Mouse (Mus musculus) urinary bladder, postnatal 10 days (tissue): ENCODE results near the gene Mettl16.
A peak's percentile ranks its signal among the peaks of the same experiment; 100 is the strongest.

Experiments used
- DNase-seq: peaks from one replicate; pipeline ENCODE4 v3.0.0; 2022; ENCODE audit warnings: low spot score

Mettl16 gene

DNA sequence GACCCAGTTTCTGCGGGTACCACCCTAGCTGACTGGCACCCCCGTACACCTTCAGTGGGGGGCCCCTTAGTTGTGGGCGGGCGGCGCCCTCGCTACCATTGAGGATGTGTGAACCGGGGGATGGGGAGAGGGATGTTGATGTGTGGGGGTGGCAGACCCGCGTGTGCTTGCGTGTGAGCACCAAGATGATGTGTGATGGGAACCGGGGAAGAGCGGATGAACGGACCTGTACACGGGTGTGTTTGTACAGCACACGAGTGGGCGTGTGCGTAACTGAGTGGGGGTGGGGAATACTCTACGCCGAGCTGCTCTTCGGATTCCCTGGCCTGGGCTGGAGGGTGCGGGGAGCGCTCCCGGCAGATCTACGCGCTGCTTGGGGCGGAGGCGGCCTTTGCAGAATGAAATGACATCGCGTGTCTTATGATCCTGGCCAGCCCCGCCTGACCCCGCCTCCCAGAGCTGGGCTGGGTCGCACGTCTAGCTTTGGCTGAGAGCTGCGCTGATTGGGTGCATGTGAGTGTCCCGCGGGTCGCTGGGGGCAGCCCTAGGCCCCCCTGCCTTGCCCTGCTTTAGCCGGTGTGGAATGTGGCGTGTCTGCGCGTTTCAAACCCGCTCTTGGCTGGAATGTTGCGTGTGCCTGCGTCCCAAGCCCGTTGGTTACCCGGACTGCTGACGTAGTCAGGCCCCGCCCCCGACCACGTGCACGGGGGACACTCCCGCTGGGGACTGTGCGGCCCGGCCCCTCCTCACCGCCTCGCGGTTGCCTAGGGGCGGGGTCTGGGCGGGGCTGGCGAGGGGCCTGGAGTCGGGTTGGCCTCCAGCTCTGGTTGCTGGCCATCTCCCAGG, 61.2 kb downstream of the Mettl16 start:
- DNase-seq, result peak; percentile 97

GRCm38 (mm10) chr11:74832503-74833143, 62.0 kb downstream of the Mettl16 start:
- no peak for DNase-seq

- DNase-seq, result no peak
Observed at GRCm38 (mm10) chr11:74833536-74834358, 63.1 kb downstream of the Mettl16 start.

GRCm38 (mm10) chr11:74834359-74834638, 63.7 kb downstream of the Mettl16 start:
- DNase-seq, result no peak

DNA sequence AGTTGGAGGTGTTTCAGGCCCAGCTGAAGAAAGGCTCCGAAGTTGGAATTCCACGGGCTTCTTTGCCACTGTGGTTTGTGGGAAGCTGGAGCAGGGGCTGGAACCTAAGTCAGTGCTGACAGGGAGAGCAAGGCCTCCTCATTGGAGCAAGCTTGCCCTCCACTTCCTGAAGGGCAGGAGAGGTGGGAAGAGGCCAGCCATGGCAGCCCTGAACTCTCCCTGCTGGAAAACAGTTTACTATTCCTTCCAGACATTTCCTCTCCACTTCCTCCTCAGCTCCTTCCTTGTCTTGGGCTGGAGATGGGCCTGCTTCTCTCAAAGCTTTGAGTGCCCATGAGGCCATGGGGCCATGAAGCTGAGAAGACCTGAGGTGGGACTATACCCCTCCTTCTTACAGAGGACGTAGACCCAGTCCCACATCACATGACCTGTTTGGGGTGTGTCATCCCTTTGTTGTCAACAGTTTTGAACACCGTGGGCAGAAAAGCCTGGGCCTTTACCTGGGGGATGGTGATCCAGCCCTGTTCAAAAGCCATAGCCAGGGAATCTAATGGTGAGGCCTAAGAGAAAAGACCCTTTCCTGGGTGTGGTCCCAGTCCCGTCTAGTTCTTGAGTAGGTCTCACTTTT, 64.1 kb downstream of the Mettl16 start:
- no peak for DNase-seq

DNA sequence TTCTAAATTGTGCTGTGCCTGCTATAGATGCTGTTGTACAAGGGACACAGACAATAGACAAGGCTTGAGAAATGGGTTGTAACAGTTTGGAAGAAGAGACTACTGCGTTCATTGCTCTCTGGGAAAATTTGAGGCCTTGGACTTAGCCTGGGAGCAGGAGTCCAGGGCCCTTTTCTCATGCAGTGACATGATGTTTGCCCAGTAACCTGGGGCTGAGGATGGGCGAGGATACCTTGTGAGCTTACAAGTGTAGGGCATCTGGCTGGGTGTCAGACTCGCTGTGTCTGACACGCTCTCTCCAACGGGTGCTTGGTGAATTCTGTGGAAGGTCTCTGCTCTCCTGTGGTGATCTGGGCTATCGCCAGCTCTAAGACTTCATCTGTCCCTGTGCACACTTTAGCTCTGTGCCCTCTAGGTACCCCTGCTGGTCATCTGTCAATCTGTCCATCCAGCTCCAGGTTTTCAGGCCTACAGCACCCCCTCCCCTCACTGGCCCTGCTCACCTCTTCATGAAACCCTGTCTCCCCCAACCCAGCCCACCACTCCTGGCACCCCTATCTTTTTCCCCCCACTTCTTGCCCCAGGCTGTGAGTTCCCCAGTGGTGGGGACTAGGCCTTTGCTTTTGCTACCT, 65.1 kb downstream of the Mettl16 start:
- no peak for DNase-seq

- DNase-seq, result no peak
Observed at GRCm38 (mm10) chr11:74836225-74837055, 65.8 kb downstream of the Mettl16 start.

DNA sequence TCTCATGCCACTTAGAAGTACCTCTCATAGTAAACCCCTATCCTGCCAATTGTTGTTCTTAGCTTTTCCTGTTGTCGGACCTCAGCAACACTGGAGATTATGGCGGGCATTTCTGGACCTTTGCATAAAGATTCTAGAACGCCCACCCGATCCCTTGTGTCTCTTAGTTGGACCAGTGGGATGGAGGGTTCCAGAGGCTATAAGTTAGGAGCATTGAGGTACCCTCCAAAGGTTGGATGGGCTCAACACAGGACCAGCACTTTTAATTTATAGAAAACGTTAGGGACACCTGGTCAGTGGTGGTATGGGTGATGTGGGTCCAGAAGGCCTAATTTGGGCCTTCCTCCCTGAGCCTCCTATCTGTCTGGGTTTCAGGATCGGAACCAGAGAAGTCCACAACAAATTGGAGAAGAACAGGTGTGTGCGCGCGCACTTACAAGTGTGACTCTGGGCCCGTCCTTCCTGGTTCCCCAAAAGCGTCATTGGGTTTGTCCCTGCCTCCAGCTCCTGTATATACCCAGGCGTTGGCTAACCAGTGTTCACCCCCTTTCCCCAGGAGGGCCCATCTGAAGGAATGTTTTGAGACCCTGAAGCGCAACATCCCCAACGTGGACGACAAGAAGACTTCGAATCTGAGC, 66.5 kb downstream of the Mettl16 start:
- DNase-seq, result no peak

DNA sequence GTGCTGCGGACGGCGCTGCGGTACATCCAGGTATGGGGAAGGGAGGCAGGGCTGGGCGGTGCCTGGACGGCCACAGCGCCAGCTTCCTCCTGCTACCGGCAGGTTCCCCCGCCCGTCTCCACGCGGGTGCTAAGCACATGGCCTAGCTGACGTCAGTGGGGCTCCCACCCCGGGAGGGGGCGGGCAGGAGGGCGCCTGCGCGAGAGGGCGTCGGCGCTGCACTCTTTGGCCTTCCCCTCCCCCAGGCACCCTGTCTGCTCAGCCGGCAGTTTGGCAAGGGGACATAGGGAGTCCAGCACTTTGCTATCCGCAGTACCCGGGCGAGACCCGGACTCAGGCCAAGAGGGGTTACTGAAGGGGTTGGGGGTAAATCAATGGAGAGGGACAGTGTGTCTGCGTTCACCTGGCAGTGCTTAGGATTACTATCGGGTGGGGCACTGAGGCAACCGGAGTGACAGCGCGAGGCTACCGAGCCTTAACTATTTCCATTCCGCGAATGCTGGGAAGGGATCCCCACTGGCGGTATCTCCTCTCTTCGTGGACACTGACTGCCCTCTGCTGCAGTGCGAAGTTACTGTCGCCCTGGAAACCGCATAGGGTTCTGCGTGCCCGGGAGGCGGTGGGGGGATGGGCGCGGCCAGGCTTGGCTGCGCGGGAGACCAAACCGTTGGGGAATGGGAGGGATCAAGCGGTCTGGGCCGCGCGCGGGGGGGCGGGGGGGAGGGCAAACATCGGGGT, 67.2 kb downstream of the Mettl16 start:
- DNase-seq, result peak; percentile 79

GRCm38 (mm10) chr11:74838441-74838840, 67.8 kb downstream of the Mettl16 start:
- DNase-seq, result peak; percentile 69

DNA sequence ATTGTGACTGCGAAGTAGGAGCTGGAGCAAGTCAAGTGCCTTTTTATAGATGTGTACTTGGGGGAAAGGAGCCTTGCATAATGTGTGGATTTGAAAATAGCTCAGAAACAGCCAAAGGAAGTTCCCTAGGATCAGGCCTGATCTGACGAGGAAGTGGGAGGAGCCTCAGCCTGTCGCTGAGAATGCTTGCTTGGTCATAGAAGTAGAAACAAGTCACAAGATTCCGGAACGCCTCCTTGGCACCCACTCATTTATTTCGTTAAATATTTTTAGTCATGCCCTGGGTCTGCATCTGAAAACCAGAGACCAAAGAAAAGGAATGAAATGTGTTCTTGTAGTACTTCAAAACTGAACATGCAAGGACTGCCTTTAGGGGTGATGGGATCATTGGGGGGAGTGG, 68.3 kb downstream of the Mettl16 start:
- no peak for DNase-seq

DNA sequence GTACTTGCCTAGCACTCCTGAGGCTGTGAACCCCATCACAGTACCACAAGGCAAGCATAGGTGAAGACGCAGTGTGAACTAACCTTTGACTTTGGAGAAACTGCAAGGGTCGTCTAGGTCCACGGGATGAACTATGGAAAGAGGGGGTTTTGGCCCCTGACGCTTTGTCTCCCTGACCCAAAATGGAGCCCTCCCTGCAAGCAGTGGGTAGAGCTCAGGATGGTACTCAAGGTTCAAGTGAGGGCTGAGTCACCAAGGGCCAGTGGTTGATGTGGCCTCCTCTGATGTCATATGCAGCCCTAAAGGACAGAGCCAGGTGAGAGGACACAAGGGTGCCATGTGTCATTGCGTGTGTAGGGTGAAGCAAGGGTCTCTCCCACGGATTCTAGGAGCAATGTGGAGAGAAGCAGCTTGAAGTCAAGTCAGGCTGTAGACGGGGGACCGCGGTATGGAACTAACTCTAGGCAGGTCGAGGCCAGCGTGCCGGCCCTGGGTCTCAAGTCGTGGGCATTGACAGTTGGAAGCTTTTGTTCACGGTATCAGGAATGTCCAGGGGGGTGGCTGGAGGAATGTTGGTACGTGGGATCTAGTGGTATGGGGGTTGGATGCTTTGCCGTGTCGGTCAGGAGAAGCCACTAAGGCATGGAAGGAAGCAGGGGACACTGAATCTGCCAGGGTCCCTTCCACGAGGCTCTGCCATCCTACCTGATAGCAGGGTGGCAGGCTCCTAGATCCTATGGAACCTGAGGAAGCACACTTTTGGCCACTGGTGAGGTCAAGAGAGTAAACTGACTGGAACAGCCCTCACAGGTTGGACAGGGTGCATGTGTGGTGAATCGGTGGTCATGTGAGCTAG, 69.5 kb downstream of the Mettl16 start:
- no peak for DNase-seq

DNA sequence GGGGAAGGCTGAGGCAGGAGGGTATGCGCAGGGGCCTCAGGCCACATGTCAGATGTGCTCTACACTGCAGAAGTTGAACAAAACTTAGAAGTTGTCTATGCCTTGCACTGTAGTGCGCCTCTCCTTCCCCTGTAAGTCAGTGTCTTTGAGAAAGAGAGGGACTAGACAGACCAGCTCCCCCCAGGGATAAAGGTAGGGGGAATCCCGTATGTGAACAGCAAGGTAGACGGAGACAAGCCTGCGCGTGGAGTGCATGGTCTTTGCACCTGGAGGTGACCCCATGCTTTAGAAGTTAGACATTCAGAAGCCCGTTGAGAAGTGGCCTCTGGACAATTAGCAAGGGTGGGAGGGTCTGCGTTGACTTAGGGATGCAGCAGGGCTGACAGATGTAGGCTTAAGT, 70.1 kb downstream of the Mettl16 start:
- no peak for DNase-seq

- DNase-seq, result no peak
Observed at GRCm38 (mm10) chr11:74841366-74841765, 70.7 kb downstream of the Mettl16 start.

DNA sequence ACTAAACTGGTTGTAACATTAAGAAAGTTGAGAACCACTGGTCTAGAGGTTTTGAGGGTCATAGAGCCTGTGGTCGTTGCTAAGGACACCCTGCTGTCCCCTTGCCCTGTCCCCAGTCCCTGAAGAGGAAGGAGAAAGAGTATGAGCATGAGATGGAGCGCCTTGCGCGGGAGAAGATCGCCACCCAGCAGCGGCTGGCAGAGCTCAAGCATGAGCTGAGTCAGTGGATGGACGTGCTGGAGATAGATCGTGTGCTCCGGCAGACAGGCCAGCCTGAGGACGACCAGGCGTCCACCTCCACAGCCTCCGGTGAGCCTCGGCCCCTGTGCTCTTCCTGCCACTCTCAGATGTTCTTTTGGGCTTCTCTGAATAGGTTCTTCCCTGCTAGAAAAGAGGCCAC, 71.4 kb downstream of the Mettl16 start:
- no peak for DNase-seq

DNA sequence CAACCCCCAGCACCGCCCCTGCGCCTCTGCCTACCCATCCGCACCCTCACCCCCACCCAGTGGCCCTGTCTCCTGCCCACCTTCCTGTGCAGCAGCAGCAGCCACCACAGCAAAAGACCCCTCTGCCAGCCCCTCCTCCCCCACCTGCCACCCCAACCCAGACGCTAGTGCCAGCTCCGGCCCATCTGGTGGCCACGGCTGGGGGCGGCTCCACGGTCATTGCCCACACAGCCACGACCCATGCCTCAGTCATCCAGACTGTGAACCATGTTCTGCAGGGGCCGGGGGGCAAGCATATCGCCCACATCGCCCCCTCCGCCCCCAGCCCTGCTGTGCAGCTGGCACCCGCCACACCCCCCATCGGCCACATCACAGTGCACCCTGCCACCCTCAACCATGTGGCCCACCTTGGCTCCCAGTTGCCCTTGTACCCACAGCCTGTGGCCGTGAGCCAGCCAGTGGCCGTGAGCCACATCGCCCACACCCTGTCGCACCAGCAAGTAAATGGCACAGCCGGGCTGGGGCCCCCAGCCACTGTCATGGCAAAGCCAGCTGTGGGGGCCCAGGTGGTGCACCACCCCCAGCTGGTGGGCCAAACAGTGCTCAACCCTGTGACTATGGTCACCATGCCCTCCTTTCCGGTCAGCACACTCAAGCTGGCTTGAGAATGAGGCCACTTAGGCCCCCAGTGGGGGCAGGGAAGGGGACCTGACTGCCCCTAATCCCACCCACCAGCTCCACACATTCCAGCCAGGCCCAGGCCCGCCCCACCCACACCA, 72.2 kb downstream of the Mettl16 start:
- DNase-seq, result no peak

- no peak for DNase-seq
Observed at GRCm38 (mm10) chr11:74843435-74843714, 72.7 kb downstream of the Mettl16 start.

GRCm38 (mm10) chr11:74843761-74844160, 73.1 kb downstream of the Mettl16 start:
- DNase-seq, result no peak
